Mouse (Mus musculus): ENCODE measurements around the gene Pomgnt1.

GRCm38 (mm10) chr4:116111486-116111885, 12.2 kb upstream of the Pomgnt1 start:
- TF ChIP-seq TAL1 (conservative IDR thresholded peaks at IDR 0.05; ENCODE audit: low read depth, low read length) (no peak), CTCF (IDR thresholded peaks at IDR 0.05; ENCODE audit: low read depth, low read length) (no peak), GATA1 (IDR thresholded peaks at IDR 0.05; ENCODE audit: borderline replicate concordance, low read length) (no peak)

Data from G1E (cell line).